Mouse (Mus musculus): Measurements from ENCODE around the gene Wasf2. TPM values are rescaled to one million over a fixed set of nuclear protein-coding genes. Genes with fewer than 3 reads are reported as not detected.

Wasf2 gene
- total RNA-seq, 1 experiment from 2014 or later: 61.3 TPM

GRCm38 (mm10) chr4:133223875-133224274, 93.6 kb downstream of the Wasf2 start:
- ATAC-seq (replicated peaks; ENCODE audit: low read depth, poor library complexity, severe bottlenecking): no peak

GRCm38 (mm10) chr4:133226073-133226472, 95.8 kb downstream of the Wasf2 start:
- ATAC-seq (replicated peaks; ENCODE audit: low read depth, poor library complexity, severe bottlenecking): no peak

- ATAC-seq (replicated peaks; ENCODE audit: low read depth, poor library complexity, severe bottlenecking): no peak
Measured at GRCm38 (mm10) chr4:133227636-133228035, 97.3 kb downstream of the Wasf2 start.

- no peak for ATAC-seq (replicated peaks; ENCODE audit: low read depth, poor library complexity, severe bottlenecking)
Measured at GRCm38 (mm10) chr4:133229582-133229981, 99.3 kb downstream of the Wasf2 start.

GRCm38 (mm10) chr4:133233285-133233976, 103.1 kb downstream of the Wasf2 start:
- ATAC-seq (replicated peaks; ENCODE audit: low read depth, poor library complexity, severe bottlenecking): peak; percentile 50; the same call in 1 of the 2 replicates

- no peak for ATAC-seq (replicated peaks; ENCODE audit: low read depth, poor library complexity, severe bottlenecking)
Measured at GRCm38 (mm10) chr4:133234771-133235170, 104.5 kb downstream of the Wasf2 start.

GRCm38 (mm10) chr4:133235415-133235814, 105.1 kb downstream of the Wasf2 start:
- ATAC-seq (replicated peaks; ENCODE audit: low read depth, poor library complexity, severe bottlenecking): no peak

GRCm38 (mm10) chr4:133237911-133238310, 107.6 kb downstream of the Wasf2 start:
- peak; percentile 73 for ATAC-seq (replicated peaks; ENCODE audit: low read depth, poor library complexity, severe bottlenecking)

GRCm38 (mm10) chr4:133240490-133240921, 110.2 kb downstream of the Wasf2 start, which contains the start of gene Map3k6:
TSS of gene Map3k6 (plus strand) at chr4:133240818.
- ATAC-seq (replicated peaks; ENCODE audit: low read depth, poor library complexity, severe bottlenecking): peak; percentile 29

- peak; percentile 67 for ATAC-seq (replicated peaks; ENCODE audit: low read depth, poor library complexity, severe bottlenecking)
Measured at GRCm38 (mm10) chr4:133240934-133241908, 110.9 kb downstream of the Wasf2 start.

- no peak for ATAC-seq (replicated peaks; ENCODE audit: low read depth, poor library complexity, severe bottlenecking)
Measured at GRCm38 (mm10) chr4:133241910-133242309, 111.6 kb downstream of the Wasf2 start.

- ATAC-seq (replicated peaks; ENCODE audit: low read depth, poor library complexity, severe bottlenecking): no peak
Measured at GRCm38 (mm10) chr4:133242710-133243109, 112.4 kb downstream of the Wasf2 start.

GRCm38 (mm10) chr4:133243538-133243937, 113.2 kb downstream of the Wasf2 start:
- ATAC-seq (replicated peaks; ENCODE audit: low read depth, poor library complexity, severe bottlenecking): no peak

GRCm38 (mm10) chr4:133244289-133244688, 114.0 kb downstream of the Wasf2 start:
- ATAC-seq (replicated peaks; ENCODE audit: low read depth, poor library complexity, severe bottlenecking): peak; percentile 27

GRCm38 (mm10) chr4:133247072-133247471, 116.8 kb downstream of the Wasf2 start:
- no peak for ATAC-seq (replicated peaks; ENCODE audit: low read depth, poor library complexity, severe bottlenecking)

GRCm38 (mm10) chr4:133247806-133248449, 117.6 kb downstream of the Wasf2 start:
- ATAC-seq (replicated peaks; ENCODE audit: low read depth, poor library complexity, severe bottlenecking): peak; percentile 60

All from common myeloid progenitor, adult 5-6 weeks (primary cell).